Mouse (Mus musculus) small intestine, adult 2 months (tissue): ENCODE measurements around the gene Tac4. TPM values are rescaled to one million over a fixed set of nuclear protein-coding genes. Genes with fewer than 3 reads are reported as not detected.

Source experiments
- H3K27ac ChIP-seq: fragments of 200-500 bp; 2 replicates; pipeline ENCODE4 v1.5.1; 2012; ENCODE audit warnings: low read depth, low read length, control low read depth, inconsistent platforms; ENCODE audit not compliant: insufficient read depth
- H3K27me3 ChIP-seq: fragments of 200-500 bp; 2 replicates; pipeline ENCODE4 v1.6.1; 2012; ENCODE audit warnings: mild to moderate bottlenecking, moderate library complexity, low read length, inconsistent platforms; ENCODE audit not compliant: control insufficient read depth, insufficient read depth
- H3K36me3 ChIP-seq: fragments of 200-500 bp; 2 replicates; pipeline ENCODE4 v1.6.1; 2012; ENCODE audit warnings: mild to moderate bottlenecking, low read length, control low read depth, inconsistent platforms; ENCODE audit not compliant: control insufficient read depth, insufficient read depth
- H3K4me1 ChIP-seq: fragments of 200-500 bp; 2 replicates; pipeline ENCODE4 v1.6.1; 2012; ENCODE audit warnings: low read length, inconsistent platforms, mixed read lengths; ENCODE audit not compliant: control insufficient read depth, insufficient read depth, insufficient read length
- H3K4me3 ChIP-seq: fragments of 200-500 bp; 2 replicates; pipeline ENCODE4 v1.5.1; 2012; ENCODE audit warnings: low read depth, mild to moderate bottlenecking, control low read depth, inconsistent platforms, low read length, moderate library complexity
- CTCF ChIP-seq: fragments of 200-500 bp; IDR thresholded peaks from 2 replicates; pipeline ENCODE4 v1.5.1; 2012; ENCODE audit warnings: low read depth, mild to moderate bottlenecking, control low read depth, inconsistent platforms, low read length, moderate library complexity, mixed read lengths; ENCODE audit not compliant: insufficient replicate concordance, insufficient read length; ENCODE audit errors: extremely low read depth
- POLR2A ChIP-seq: fragments of 200-500 bp; IDR thresholded peaks from 2 replicates; pipeline ENCODE4 v1.6.1; 2012; ENCODE audit warnings: low read depth, mild to moderate bottlenecking, control low read depth, inconsistent platforms, low read length, moderate library complexity
- WGBS: fragments of 180-500 bp; shearing (Covaris S2); methylation state at CpG from one replicate; pipeline ENCODE4 v1.1.7; 2018; 5-methylcytosine and 5-hydroxymethylcytosine counted together
- polyA plus RNA-seq: library from polyadenylated mRNA; depleted of rRNA; stranded (reverse); fragments of >200 nt; gene quantifications from 2 replicates; pipeline ENCODE4 v1.2.3, GENCODE M21; 2012; rRNA removed

Tac4 gene
- polyA plus RNA-seq, 1 experiment, result 0.24 TPM

- 63% methylated on average over 5 of the region's 5 CpGs for WGBS
- Histone ChIP-seq H3K27me3 (no peaks in the 10 kb centered on the region), H3K4me3 (no peak overlapping the region), H3K4me1 (peaks cover 5% of the 10 kb centered on the region; the same call in 1 of the 2 replicates), H3K27ac (no peak overlapping the region), H3K36me3 (peaks cover 3% of the 10 kb centered on the region; the same call in 1 of the 2 replicates)
- TF ChIP-seq CTCF (no peak), POLR2A (no peak)
Measured at GRCm38 (mm10) chr11:95311425-95311807, 50.1 kb downstream of the Tac4 start.

DNA sequence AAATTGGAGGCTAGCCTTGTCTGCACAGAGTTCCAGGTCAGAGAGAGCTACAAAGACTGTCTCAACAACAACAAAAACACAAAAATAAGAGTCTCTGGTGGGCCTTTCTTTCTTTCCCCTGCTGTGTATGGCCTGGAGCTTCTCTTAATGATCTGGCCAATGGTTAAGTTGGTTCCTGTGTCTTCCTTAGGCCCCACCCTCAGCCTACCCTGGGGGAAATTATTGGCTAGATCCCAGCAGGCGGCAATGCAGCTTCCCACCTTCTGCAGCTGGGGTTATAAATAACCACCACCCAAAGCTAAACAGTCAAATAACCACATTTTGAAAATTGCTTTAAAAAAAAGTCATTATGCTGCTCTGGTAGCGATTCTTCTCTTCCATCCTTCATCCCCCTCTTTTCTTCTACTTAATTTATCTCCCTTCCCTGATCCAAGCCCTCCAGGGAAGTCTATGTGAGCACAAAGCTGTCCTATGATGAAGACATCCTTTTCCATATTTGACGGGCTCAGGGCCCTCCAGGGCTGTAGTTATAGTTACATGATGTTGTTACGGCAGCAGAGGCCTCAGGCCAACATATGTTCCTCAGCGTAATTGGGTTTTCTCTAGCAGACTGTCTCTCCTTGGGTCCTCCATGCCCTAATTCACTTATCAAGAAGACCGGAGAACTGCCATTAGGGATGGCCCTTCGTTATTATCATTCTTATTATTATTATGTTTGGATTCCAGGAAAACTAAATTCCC is 54.1 kb downstream of the Tac4 start:
- no peak for TF ChIP-seq CTCF
- TF ChIP-seq POLR2A, result no peak
- Histone ChIP-seq H3K27ac (no peak overlapping the region), H3K4me1 (peaks cover 3% of the 10 kb centered on the region; the same call in 1 of the 2 replicates), H3K4me3 (no peak overlapping the region), H3K27me3 (no peaks in the 10 kb centered on the region), H3K36me3 (no peaks in the 10 kb centered on the region)
- WGBS, result 82% methylated on average over 7 of the region's 7 CpGs

DNA sequence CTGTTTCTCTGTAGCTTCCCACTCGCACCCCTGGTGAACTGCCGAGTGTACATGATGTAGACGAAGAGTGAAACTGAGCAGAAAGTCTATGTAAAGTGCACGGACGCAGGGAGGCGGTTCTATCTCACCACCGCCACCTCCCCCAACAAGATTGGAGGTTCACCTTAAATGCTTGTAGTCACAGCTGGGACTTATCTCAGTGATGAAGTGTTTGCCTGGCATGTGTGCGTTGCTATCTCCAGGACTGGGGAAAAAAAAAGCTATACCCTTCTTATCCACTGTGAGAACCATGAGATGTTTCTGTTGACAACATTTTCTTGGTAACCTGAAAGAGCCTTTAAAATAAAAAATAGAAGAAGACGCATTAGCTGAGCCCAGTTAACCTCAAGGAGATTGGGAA is 56.8 kb downstream of the Tac4 start:
- WGBS, result 72% methylated on average over 9 of the region's 9 CpGs
- H3K36me3 ChIP-seq, result no peaks in the 10 kb centered on the region
- no peak overlapping the region for H3K27ac ChIP-seq
- TF ChIP-seq CTCF (no peak), POLR2A (no peak)
- no peaks in the 10 kb centered on the region for H3K27me3 ChIP-seq
- H3K4me3 ChIP-seq, result no peak overlapping the region
- no peaks in the 10 kb centered on the region for H3K4me1 ChIP-seq

Other genes with a start within 250 kb of the Tac4 start
- 67.7 and 167 TPM in 2 replicates for gene Pdk2, start 220.2 kb upstream of the Tac4 start, polyA plus RNA-seq
- gene Itga3, start 184.7 kb upstream of the Tac4 start, polyA plus RNA-seq, result 91.0 and 156 TPM in 2 replicates
- 0.13 and 0.33 TPM in 2 replicates for gene Dlx3, start 141.4 kb upstream of the Tac4 start, polyA plus RNA-seq
- gene Dlx4, start 115.3 kb upstream of the Tac4 start, polyA plus RNA-seq, result not detected in 2 replicates
- gene Kat7, start 48.7 kb downstream of the Tac4 start, polyA plus RNA-seq, result 9.6 and 19.4 TPM in 2 replicates
- 9.6 and 15.6 TPM in 2 replicates for gene Fam117a, start 75.5 kb downstream of the Tac4 start, polyA plus RNA-seq
- gene Slc35b1, start 123.2 kb downstream of the Tac4 start, polyA plus RNA-seq, result 81.9 and 151 TPM in 2 replicates
- gene Spop, start 152.6 kb downstream of the Tac4 start, polyA plus RNA-seq, result 23.1 and 65.9 TPM in 2 replicates